Mouse (Mus musculus): ENCODE data around the gene Dcaf1. TPM values are rescaled to one million over a fixed set of nuclear protein-coding genes. Genes with fewer than 3 reads are reported as not detected.

Gene Dcaf1
- polyA plus RNA-seq, 1 experiment from 2014 or later, result 22.0 TPM

DNA sequence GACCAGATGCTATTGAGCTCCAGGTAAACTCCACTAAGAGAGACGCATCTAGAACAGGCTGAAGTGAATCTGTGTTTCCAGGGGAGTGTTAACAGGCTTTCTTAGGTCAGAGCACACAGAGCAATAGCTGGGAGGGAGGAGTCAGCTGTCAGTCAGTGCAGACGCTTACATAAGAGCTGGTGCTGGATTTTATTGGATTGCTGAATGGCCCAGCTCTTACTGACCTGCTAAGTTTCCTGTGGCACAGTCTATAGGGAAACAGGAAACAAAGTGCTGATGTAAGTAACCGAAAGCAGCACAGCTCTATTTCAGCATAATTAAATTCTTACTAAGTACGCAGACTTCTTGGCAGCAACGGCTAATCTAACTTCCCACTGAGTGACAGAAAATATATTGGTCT is 87.0 kb downstream of the Dcaf1 start:
- no peak overlapping the region for H3K27ac ChIP-seq (ENCODE audit: low read depth, low read length)

GRCm38 (mm10) chr9:106911624-106912023 is 90.0 kb downstream of the Dcaf1 start:
- no peak overlapping the region for H3K9ac ChIP-seq (replicated peaks; ENCODE audit: low read depth, low read length)
- no peak overlapping the region for H3K4me2 ChIP-seq (ENCODE audit: low read depth, low read length)
- peaks cover 7% of the 10 kb centered on the region for H3K36me3 ChIP-seq (ENCODE audit: control insufficient read depth, insufficient read depth, low read length)
- no peaks in the 10 kb centered on the region for H3K4me1 ChIP-seq (ENCODE audit: control insufficient read depth, insufficient read depth, low read length)
- no peak overlapping the region for H3K4me3 ChIP-seq (ENCODE audit: low read depth, low read length)
- 83% methylated on average over 1 of the region's 1 CpGs for WGBS
- H3K27ac ChIP-seq (ENCODE audit: low read depth, low read length), result no peak overlapping the region
- no peaks in the 10 kb centered on the region for H3K9me3 ChIP-seq (ENCODE audit: control insufficient read depth, low read length)
- no peak for ATAC-seq (ENCODE audit: low read depth)
- H3K27me3 ChIP-seq (ENCODE audit: control insufficient read depth, insufficient read depth, low read length), result no peaks in the 10 kb centered on the region

More for the DNA sequence above, 87.0 kb downstream of the Dcaf1 start:
- no peaks in the 10 kb centered on the region for H3K4me1 ChIP-seq (ENCODE audit: control insufficient read depth, insufficient read depth, low read length)
- no peak overlapping the region for H3K4me2 ChIP-seq (ENCODE audit: low read depth, low read length)
- H3K4me3 ChIP-seq (ENCODE audit: low read depth, low read length), result no peak overlapping the region
- no peaks in the 10 kb centered on the region for H3K27me3 ChIP-seq (ENCODE audit: control insufficient read depth, insufficient read depth, low read length)
- ATAC-seq (ENCODE audit: low read depth), result no peak
- H3K36me3 ChIP-seq (ENCODE audit: control insufficient read depth, insufficient read depth, low read length), result peaks cover 9% of the 10 kb centered on the region
- WGBS, result 60% methylated on average over 5 of the region's 5 CpGs
- no peak overlapping the region for H3K9ac ChIP-seq (replicated peaks; ENCODE audit: low read depth, low read length)
- no peaks in the 10 kb centered on the region for H3K9me3 ChIP-seq (ENCODE audit: control insufficient read depth, low read length)

DNA sequence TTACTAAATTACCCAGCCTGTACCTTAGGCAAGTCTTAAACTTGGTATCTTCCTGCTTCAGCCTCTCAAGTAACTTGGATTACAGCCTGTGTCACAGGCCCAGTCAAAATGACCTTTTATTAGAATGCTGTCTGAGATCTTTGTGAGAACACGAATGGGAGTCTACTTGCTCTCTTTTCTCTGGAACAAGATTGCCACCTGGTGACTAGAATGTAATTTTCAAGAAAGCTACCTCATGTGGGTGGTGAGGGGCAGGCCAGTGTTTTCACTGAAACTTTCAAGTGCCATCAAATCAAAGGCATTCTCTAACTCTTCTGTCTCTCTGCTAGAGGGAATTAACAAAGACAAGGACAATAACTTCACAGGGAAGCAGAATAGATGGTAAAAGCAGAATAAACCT is 92.1 kb downstream of the Dcaf1 start:
- no peaks in the 10 kb centered on the region for H3K36me3 ChIP-seq (ENCODE audit: control insufficient read depth, insufficient read depth, low read length)
- no peak for ATAC-seq (ENCODE audit: low read depth)
- no peaks in the 10 kb centered on the region for H3K9me3 ChIP-seq (ENCODE audit: control insufficient read depth, low read length)
- no peaks in the 10 kb centered on the region for H3K4me1 ChIP-seq (ENCODE audit: control insufficient read depth, insufficient read depth, low read length)
- WGBS, result 10% methylated on average over 1 of the region's 1 CpGs
- no peak overlapping the region for H3K27ac ChIP-seq (ENCODE audit: low read depth, low read length)
- no peaks in the 10 kb centered on the region for H3K27me3 ChIP-seq (ENCODE audit: control insufficient read depth, insufficient read depth, low read length)
- no peak overlapping the region for H3K4me3 ChIP-seq (ENCODE audit: low read depth, low read length)
- no peak overlapping the region for H3K9ac ChIP-seq (replicated peaks; ENCODE audit: low read depth, low read length)
- no peak overlapping the region for H3K4me2 ChIP-seq (ENCODE audit: low read depth, low read length)

DNA sequence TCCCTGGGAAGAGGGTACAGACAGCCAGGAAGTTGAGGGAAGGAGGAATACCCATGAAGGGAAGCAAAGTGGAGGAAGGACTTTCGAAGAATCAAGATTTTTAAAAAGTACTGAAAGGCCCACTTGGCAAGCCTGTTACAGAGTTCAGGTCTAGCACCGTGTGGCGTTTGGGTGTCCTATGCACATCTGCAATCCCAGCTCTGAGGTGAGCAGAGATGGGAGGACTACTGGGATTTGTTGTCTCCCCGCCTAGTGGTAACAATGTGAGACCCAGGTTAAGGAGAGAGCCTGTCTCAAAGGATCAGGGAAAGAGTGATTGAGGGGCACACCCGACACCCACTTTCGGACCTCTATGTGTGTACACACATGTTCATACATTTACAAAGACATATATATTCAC is 93.2 kb downstream of the Dcaf1 start:
- Histone ChIP-seq H3K4me2 (ENCODE audit: low read depth, low read length) (no peak overlapping the region), H3K27ac (ENCODE audit: low read depth, low read length) (no peak overlapping the region), H3K36me3 (ENCODE audit: control insufficient read depth, insufficient read depth, low read length) (no peaks in the 10 kb centered on the region), H3K27me3 (ENCODE audit: control insufficient read depth, insufficient read depth, low read length) (no peaks in the 10 kb centered on the region), H3K9me3 (ENCODE audit: control insufficient read depth, low read length) (no peaks in the 10 kb centered on the region), H3K4me3 (ENCODE audit: low read depth, low read length) (no peak overlapping the region), H3K9ac (replicated peaks; ENCODE audit: low read depth, low read length) (no peak overlapping the region), H3K4me1 (ENCODE audit: control insufficient read depth, insufficient read depth, low read length) (no peaks in the 10 kb centered on the region)
- ATAC-seq (ENCODE audit: low read depth), result no peak
- WGBS, result 91% methylated on average over 6 of the region's 6 CpGs

Other genes starting within 250 kb of the Dcaf1 start
- gene Iqcf6, start 195.3 kb upstream of the Dcaf1 start, polyA plus RNA-seq (2014; fragmentation: Nextera tagmentation; extraction: Ambion mirVana), result not detected in 2 replicates
- 4.9 and 7.5 TPM in 2 replicates for gene Grm2, start 165.8 kb upstream of the Dcaf1 start, polyA plus RNA-seq (2014; fragmentation: Nextera tagmentation; extraction: Ambion mirVana)
- gene Tex264, start 135.9 kb upstream of the Dcaf1 start, polyA plus RNA-seq (2014; fragmentation: Nextera tagmentation; extraction: Ambion mirVana), result 62.2 and 67.2 TPM in 2 replicates
- 5.7 and 6.4 TPM in 2 replicates for gene Rad54l2, start 32.7 kb upstream of the Dcaf1 start, polyA plus RNA-seq (2014; fragmentation: Nextera tagmentation; extraction: Ambion mirVana)
- 20.0 and 22.1 TPM in 2 replicates for gene Rbm15b, start 65.6 kb downstream of the Dcaf1 start, polyA plus RNA-seq (2014; fragmentation: Nextera tagmentation; extraction: Ambion mirVana)
- gene Manf, start 70.1 kb downstream of the Dcaf1 start, polyA plus RNA-seq (2014; fragmentation: Nextera tagmentation; extraction: Ambion mirVana), result 165 and 166 TPM in 2 replicates